Mouse (Mus musculus): ENCODE measurements at regions not wholly inside any gene's neighbourhood (a gene's known extent, or its start where the extent isn't known, plus 50 kb on each side); places are given as distances from the start of the nearest gene placed in this dataset.

DNA sequence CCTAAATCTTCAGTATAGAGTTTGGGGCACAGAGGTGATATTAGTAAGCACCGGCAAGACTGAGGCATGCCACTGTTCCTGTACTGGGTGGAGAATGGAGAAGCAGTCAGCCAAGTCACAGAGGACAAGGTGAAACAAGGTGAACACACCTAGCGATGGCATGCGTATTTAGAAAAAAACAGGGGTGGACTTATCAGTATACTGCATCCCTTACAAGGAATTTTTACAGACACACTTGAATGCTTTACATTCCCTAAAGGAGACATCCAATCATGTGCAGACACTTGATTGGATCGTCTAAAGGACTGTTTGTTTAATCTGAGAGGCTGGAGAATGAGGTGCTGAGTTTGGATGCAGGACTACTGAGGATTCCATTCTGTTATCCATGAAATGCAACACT is 1893.4 kb upstream of the Lrrc6 start:
- 61% methylated on average over 4 of the region's 4 CpGs for WGBS (ENCODE audit: insufficient replicate concordance)
- no peaks in the 10 kb centered on the region for H3K27me3 ChIP-seq (replicated peaks)
- ATAC-seq, result no peak
- no peaks in the 10 kb centered on the region for H3K9me3 ChIP-seq (replicated peaks)
- no peak overlapping the region for H3K4me3 ChIP-seq
- H3K27ac ChIP-seq, result no peak overlapping the region
- H3K9ac ChIP-seq, result no peak overlapping the region
- H3K4me1 ChIP-seq, result no peaks in the 10 kb centered on the region
- H3K36me3 ChIP-seq, result no peaks in the 10 kb centered on the region
- H3K4me2 ChIP-seq, result no peak overlapping the region

DNA sequence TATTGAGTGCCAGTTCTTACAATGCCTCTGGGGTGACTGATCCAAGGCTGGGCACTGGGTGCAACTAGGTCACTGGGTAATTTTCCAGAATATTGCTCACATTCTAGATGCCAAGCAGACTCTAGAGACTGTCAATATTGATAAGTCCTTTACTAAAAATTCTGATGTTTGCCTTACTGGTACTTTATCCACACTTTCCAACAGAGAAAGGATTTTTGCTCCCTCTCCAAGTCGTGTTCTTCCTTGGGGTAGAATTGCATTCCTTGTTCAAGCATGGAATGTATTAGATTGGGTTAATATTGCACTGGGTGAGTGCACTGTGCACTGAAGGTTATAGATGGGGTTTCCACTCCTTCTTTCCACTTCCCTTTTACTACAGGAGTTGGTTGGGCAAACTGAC is 1891.0 kb upstream of the Lrrc6 start:
- Histone ChIP-seq H3K4me1 (no peaks in the 10 kb centered on the region), H3K4me2 (no peak overlapping the region), H3K27me3 (replicated peaks) (no peaks in the 10 kb centered on the region), H3K36me3 (no peaks in the 10 kb centered on the region), H3K4me3 (no peak overlapping the region), H3K9me3 (replicated peaks) (no peaks in the 10 kb centered on the region), H3K9ac (no peak overlapping the region), H3K27ac (no peak overlapping the region)
- WGBS (ENCODE audit: insufficient replicate concordance), result 22% methylated on average over 1 of the region's 1 CpGs
- ATAC-seq, result no peak

DNA sequence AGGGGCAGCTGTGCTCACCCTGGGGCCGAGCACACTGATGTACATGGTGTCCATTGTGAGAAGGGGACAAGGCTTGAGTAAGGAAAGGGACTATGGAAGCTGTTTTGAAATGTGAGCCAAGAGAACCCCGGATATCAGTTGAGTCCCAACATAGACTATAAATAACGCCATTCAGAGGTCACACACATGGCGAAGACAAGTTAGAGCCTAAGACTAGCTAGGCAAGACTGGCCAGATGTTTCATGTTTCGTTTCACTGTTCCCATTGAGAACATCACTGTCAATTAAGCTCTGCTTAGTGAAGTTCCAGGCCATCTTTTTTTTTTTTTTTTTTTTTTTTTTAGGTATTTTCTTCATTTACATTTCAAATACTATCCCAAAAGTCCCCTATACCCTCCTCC is 1889.1 kb upstream of the Lrrc6 start:
- Histone ChIP-seq H3K4me1 (no peaks in the 10 kb centered on the region), H3K27me3 (replicated peaks) (no peaks in the 10 kb centered on the region), H3K36me3 (no peaks in the 10 kb centered on the region), H3K9me3 (replicated peaks) (no peaks in the 10 kb centered on the region), H3K4me2 (no peak overlapping the region), H3K27ac (no peak overlapping the region), H3K4me3 (no peak overlapping the region), H3K9ac (no peak overlapping the region)
- WGBS (ENCODE audit: insufficient replicate concordance), result 48% methylated on average over 5 of the region's 5 CpGs
- no peak for ATAC-seq

DNA sequence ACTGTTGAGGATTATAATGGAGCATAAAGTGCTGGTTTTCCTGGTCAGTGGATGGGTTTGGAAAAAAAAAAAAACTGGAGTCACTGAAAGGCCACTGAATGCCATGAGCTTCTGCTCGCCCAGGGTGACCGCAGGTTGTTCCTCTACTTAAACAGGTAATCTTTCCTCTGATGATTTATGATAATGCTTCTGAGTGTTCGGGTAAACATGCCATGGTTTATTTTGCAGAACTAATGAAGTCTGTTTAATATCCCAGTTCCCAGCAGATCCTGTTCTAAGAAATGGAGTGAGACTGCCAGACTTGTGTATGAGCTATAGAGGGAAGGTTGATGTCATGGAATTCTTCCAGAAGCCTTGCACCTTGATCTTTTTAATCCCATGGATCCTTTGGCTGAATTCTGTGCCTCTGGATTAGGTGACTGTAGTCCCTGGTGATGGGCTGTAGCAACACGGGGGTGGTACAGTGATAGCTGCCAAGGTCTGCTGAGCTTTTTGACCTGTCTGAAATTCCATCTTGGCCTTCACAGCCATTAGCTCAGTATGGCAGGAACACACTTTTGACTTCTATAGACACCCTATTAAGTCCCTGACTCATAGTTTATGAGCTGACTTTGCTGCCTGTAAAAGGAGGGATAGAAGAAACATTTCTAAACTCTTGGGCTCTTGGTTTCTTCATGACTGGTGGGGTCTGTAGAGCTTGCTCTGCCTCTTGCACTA is 1886.8 kb upstream of the Lrrc6 start:
- Histone ChIP-seq H3K36me3 (no peaks in the 10 kb centered on the region), H3K4me2 (no peak overlapping the region), H3K9me3 (replicated peaks) (no peaks in the 10 kb centered on the region), H3K9ac (no peak overlapping the region), H3K27ac (no peak overlapping the region), H3K4me3 (no peak overlapping the region), H3K27me3 (replicated peaks) (no peaks in the 10 kb centered on the region), H3K4me1 (no peaks in the 10 kb centered on the region)
- no peak for ATAC-seq
- 66% methylated on average over 4 of the region's 4 CpGs for WGBS (ENCODE audit: insufficient replicate concordance)

DNA sequence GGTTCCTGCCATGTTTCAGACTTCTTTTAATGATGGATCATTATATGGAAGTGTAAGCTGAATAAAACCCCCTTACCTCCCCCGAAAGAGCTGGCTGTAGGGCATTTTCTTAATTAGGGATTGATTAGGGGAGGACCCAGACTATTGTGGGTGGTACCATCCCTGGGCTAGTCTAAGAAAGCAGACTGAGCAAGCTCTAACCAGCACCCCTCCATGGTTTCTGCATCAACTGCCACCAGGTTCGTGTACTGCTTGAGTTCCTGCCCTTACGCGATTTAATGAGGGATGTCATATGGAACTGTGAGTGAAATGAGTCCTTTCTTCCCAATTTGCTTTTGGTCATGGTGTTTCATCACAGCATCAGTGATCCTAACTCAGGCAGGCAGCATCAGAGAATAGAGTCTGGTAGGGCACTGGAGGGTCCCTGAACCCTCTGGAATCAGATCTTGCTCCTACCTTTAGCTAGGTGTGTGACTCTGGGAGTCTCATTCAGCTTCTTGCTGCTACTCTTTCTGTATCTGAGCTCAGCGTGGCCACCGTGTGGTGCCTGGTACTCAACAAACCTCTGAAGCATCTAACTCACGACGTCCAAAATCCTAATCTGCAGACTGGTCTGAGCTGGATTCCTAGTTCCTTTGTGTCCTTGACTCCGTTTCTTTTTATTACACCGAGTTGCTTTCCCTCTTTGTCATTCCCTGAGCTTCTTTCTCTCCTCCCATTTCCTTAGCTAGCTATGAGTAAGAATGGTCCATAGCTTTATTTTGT is 1884.0 kb upstream of the Lrrc6 start:
- H3K9ac ChIP-seq, result no peak overlapping the region
- 51% methylated on average over 10 of the region's 10 CpGs for WGBS (ENCODE audit: insufficient replicate concordance)

DNA sequence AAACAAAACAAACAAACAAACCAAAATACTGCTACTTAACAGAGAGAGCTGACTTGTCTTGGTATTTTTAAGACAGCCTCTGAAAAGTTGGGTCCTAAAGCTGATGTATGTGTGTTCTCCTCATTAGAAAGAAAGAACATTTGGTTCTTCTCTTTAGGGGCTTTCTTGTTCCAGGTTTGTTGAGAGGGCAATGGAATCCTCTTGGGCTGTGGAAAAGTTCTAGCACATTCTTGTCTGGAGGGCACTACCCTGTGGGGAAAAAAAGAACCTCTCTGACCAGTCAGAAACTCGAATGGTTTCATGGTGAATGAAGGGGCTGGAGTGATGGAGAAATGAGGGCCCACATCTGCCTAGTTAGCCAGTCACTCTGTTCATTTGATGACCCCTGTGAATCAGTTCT is 1874.5 kb upstream of the Lrrc6 start:
- no peak for ATAC-seq
- WGBS (ENCODE audit: insufficient replicate concordance), result 29% methylated on average over 1 of the region's 1 CpGs
- H3K36me3 ChIP-seq, result no peaks in the 10 kb centered on the region
- no peaks in the 10 kb centered on the region for H3K4me1 ChIP-seq
- H3K4me2 ChIP-seq, result no peak overlapping the region
- no peak overlapping the region for H3K27ac ChIP-seq
- no peaks in the 10 kb centered on the region for H3K27me3 ChIP-seq (replicated peaks)
- H3K4me3 ChIP-seq, result no peak overlapping the region
- H3K9ac ChIP-seq, result no peak overlapping the region
- no peaks in the 10 kb centered on the region for H3K9me3 ChIP-seq (replicated peaks)

More for the DNA sequence above, 1884.0 kb upstream of the Lrrc6 start:
- Histone ChIP-seq H3K4me1 (no peaks in the 10 kb centered on the region), H3K9me3 (replicated peaks) (no peaks in the 10 kb centered on the region), H3K4me2 (no peak overlapping the region), H3K36me3 (no peaks in the 10 kb centered on the region), H3K27ac (no peak overlapping the region), H3K4me3 (no peak overlapping the region), H3K27me3 (replicated peaks) (no peaks in the 10 kb centered on the region)
- ATAC-seq, result no peak

DNA sequence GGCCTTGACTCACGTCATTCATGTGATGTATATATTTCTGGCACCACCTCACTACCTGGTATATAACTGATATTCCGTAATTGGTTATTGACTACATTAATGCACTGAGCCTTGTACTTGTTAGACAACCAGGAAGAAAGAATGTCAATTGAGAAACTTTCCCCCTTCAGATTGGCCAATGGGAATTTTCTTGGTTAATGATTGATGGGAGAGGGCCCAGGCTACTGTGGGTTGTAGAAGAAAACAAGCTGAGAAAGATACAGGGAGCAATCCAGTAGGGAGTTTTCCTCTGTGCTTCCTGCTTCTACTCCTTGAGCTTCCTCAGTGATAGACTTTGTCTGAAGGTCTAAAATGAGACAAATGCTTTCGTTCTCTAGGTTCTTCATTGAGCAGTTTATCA is 1866.1 kb upstream of the Lrrc6 start:
- no peak overlapping the region for H3K27ac ChIP-seq
- no peak overlapping the region for H3K9ac ChIP-seq
- no peaks in the 10 kb centered on the region for H3K27me3 ChIP-seq (replicated peaks)
- no peaks in the 10 kb centered on the region for H3K36me3 ChIP-seq
- no peak overlapping the region for H3K4me2 ChIP-seq
- H3K4me3 ChIP-seq, result no peak overlapping the region
- WGBS (ENCODE audit: insufficient replicate concordance), result 57% methylated on average over 3 of the region's 3 CpGs
- peaks cover 7% of the 10 kb centered on the region for H3K4me1 ChIP-seq
- H3K9me3 ChIP-seq (replicated peaks), result no peaks in the 10 kb centered on the region
- no peak for ATAC-seq

DNA sequence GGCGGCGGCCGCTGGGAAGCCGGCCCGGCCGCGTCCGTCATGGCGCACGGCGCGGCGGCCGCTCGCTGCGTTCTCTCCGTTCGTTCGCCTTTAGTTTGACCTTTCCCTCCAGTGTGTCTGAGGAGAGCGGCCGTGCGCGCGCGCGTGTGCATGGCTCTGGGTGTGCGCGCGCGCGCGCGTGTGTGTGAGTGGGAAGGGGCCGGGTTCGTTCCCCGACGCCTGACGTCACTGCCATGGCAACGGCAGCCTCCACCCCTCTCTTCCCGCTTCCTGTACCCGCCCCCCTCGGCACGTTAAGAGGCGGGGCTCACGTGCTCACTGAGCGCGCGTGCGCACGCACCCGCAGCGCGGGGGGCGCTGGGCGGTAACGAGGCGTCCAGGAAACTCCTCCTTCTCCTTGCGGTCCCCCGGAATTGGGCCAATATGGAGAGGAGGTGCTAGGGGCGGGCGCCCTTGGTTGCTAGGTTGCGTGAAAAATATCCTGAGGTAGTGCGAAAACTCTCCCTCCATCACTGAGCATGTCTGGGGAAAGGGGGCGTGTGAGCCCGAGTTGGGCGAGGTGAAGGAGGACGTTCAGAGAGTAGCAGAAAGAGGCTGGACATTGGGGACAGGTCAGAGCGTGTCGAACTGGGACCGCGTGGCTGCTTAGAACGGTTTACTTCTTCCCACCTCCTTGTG is 1862.5 kb upstream of the Lrrc6 start:
- ATAC-seq, result peak; percentile 92
- peak overlapping the region; percentile 95 for H3K4me2 ChIP-seq
- H3K9ac ChIP-seq, result peak overlapping the region; percentile 86
- peak overlapping the region; percentile 85 for H3K27ac ChIP-seq
- WGBS (ENCODE audit: insufficient replicate concordance), result under 1% methylated on average over 64 of the region's 72 CpGs
- H3K4me1 ChIP-seq, result peaks cover 24% of the 10 kb centered on the region
- H3K27me3 ChIP-seq (replicated peaks), result no peaks in the 10 kb centered on the region
- H3K36me3 ChIP-seq, result no peaks in the 10 kb centered on the region
- no peaks in the 10 kb centered on the region for H3K9me3 ChIP-seq (replicated peaks)
- peak overlapping the region; percentile 91 for H3K4me3 ChIP-seq

DNA sequence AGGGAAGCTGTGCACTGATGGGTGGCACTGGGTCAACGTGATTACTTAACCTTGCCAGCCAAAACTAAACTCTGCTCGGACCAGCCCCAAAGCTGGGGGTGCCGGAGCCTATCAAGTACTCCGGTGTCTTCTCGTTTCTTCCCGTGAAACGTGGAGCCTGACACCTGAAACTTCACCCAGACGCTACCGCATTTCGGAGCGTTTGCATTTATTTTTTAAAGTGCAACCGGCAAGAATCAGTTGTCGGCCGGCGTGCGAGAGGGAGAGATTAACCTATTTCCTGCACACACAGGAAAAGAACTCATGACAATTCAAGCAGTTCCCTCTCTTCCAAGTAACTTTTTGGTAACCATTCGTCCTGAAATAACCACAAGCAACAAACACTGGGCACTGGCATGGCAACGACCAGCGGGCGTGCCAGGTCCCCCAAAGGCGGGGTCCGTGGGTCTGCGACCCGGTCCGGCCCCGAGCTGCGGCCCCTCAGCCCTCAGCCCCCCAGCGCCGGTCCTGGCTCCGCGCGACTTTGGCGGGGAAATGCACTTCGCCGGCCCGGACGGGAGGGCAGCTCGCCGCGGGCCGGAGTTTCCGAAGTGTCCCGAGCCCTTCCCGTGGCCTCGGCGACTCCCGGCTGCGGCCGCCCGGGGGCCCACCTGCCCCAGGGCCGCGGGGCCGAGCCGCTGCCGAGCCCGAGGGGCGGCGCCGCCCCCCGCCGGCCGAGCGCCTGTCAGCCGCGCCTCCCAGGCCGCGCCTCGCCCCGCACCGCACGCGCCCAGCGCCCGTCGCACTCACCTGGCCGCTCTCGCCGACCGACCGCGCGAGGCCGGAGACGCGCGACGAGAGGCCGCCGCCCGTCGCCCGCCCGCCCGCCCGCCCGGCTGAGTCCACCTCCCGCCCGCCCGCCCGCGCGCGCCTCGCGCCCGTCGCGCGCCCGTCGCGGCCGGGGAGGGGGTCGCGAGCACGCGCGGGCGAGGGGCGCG is 1861.7 kb upstream of the Lrrc6 start:
- WGBS (ENCODE audit: insufficient replicate concordance), result under 1% methylated on average over 66 of the region's 121 CpGs
- Histone ChIP-seq H3K4me1 (peaks cover 24% of the 10 kb centered on the region), H3K4me3 (peak overlapping the region; percentile 91), H3K9me3 (replicated peaks) (no peaks in the 10 kb centered on the region), H3K27ac (peak overlapping the region; percentile 85), H3K9ac (peak overlapping the region; percentile 86), H3K27me3 (replicated peaks) (no peaks in the 10 kb centered on the region), H3K36me3 (no peaks in the 10 kb centered on the region), H3K4me2 (peak overlapping the region; percentile 95)
- ATAC-seq, result peak; percentile 45

DNA sequence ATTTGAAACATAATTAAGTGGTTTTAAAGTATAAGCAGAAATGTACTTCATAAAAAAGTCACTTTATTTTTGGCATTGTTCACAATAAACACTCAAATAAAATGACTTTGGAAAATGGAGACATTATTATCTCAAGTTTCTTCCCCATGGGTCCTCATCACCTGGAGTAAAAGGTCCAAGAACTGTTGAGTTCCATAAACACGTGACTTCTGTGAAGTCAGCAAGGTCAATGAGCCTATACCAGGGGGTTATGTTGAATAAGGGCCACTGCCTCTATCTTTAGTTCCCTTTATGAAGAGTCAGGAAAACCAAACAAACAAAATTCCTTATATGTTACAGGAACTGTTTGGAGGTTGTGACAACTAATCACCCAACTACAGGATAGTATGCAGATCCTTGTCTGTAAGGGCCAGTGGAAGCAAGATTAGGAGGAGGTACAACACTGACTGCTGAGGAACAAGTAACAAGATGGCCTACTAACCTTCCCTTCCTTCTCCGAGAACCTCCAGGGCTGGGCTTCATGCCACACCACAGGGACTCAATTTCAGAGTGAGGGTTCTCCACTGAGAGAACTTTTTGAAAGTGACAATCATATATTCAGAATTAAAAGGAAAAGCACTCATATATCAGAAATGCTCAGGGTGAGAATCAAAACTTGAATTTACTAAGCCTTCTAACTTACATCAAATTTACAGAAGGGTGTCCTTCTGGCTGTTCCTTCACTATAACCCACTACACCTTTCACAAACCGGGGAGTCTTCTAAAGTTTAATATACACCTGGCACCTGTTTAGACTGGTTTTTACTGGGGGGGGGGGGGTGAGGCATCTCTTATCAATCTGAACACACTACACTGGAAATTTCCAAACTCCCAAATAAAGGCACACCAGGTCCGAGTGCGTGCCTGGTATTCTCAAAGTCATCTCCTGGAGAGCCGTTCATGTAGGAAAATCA is 1860.5 kb upstream of the Lrrc6 start:
- no peaks in the 10 kb centered on the region for H3K27me3 ChIP-seq (replicated peaks)
- no peak for ATAC-seq
- peak overlapping the region; percentile 86 for H3K9ac ChIP-seq
- 31% methylated on average over 6 of the region's 6 CpGs for WGBS (ENCODE audit: insufficient replicate concordance)
- H3K9me3 ChIP-seq (replicated peaks), result no peaks in the 10 kb centered on the region
- peak overlapping the region; percentile 91 for H3K4me3 ChIP-seq
- H3K4me1 ChIP-seq, result peaks cover 24% of the 10 kb centered on the region
- peak overlapping the region; percentile 85 for H3K27ac ChIP-seq
- peak overlapping the region; percentile 95 for H3K4me2 ChIP-seq
- H3K36me3 ChIP-seq, result no peaks in the 10 kb centered on the region

Data from liver, embryonic 12.5 days (tissue).